Mouse (Mus musculus): ENCODE measurements around the gene Havcr2.

GRCm38 (mm10) chr11:46443152-46443551, 11.6 kb upstream of the Havcr2 start:
- TF ChIP-seq POLR2A (IDR thresholded peaks at IDR 0.05; ENCODE audit: control insufficient read depth, low read depth, low read length) (no peak), CTCF (IDR thresholded peaks at IDR 0.05; ENCODE audit: control insufficient read depth, insufficient read depth, insufficient replicate concordance, low read depth, low read length) (no peak)

Measured in testis, adult 2 months (tissue).